Mouse (Mus musculus) heart, embryonic 10.5 days (tissue): ENCODE data around the gene Pear1. TPM values are rescaled to one million over a fixed set of nuclear protein-coding genes. Genes with fewer than 3 reads are reported as not detected.

Experiments
- DNase-seq: peaks from one replicate; pipeline ENCODE4 v3.0.0-alpha.2; 2017; ENCODE audit warnings: low spot score
- H3K27ac ChIP-seq: fragments of 300-500 bp; sonication (generic); 2 replicates; pipeline ENCODE4 v1.5.1; 2016; ENCODE audit warnings: mild to moderate bottlenecking
- H3K27me3 ChIP-seq: fragments of 300-500 bp; sonication (generic); 2 replicates; pipeline ENCODE4 v1.6.1; 2016; ENCODE audit warnings: mild to moderate bottlenecking; ENCODE audit not compliant: poor library complexity, insufficient read depth, severe bottlenecking
- H3K36me3 ChIP-seq: fragments of 300-500 bp; sonication (generic); 2 replicates; pipeline ENCODE4 v1.6.1; 2016; ENCODE audit warnings: mild to moderate bottlenecking, moderate library complexity
- H3K4me1 ChIP-seq: fragments of 300-500 bp; sonication (generic); 2 replicates; pipeline ENCODE4 v1.6.1; 2016; ENCODE audit warnings: mild to moderate bottlenecking
- H3K4me3 ChIP-seq: fragments of 300-500 bp; sonication (generic); 2 replicates; pipeline ENCODE4 v1.5.1; 2016; ENCODE audit warnings: mild to moderate bottlenecking, moderate library complexity
- H3K9me3 ChIP-seq: fragments of 300-500 bp; sonication (generic); 2 replicates; pipeline ENCODE4 v1.6.1; 2016; ENCODE audit warnings: mild to moderate bottlenecking, moderate library complexity
- WGBS: fragments of 180-500 bp; shearing (Covaris S2); methylation state at CpG from one replicate; pipeline ENCODE4 v1.1.7; 2016; 5-methylcytosine and 5-hydroxymethylcytosine counted together
- polyA plus RNA-seq: library from polyadenylated mRNA; unstranded; fragments of >200 nt; fragmentation: Nextera tagmentation; extraction: Ambion mirVana; gene quantifications from 2 replicates; pipeline ENCODE4 v1.2.1, GENCODE M21; 2016

Gene Pear1
- polyA plus RNA-seq, 1 experiment from 2014 or later: 14.3 TPM

DNA sequence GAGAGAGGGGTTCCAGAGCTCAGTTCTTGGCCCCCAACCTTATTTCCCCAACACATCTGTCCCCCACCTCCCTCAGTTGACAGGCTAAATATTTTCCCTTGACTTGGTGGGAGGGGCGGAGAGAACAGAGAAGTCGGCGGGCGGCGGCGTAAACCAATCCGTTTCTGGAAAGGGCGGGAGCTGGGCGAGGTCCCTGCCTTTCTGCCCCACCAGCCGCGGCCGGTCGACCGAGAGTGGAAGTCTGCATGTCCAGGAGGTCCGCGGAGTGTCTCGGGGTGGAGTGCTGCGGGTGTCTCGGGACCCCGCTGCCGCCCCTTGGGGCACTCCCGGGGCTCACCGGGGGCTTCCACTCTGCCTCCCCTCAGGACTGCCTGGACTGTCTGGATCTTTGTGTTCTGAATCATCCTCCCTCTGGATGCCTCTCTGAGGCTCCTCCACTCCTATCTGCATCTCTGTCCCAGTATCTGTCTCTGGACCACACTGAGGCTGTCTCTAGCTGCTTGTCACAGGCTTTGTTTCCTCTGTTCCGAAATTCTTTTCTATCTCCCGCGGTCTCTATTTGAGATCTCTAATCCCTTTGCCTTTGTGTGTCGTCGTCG, 27.3 kb downstream of the Pear1 start, which contains the start of gene Insrr:
Insrr (plus strand) TSS at position 216 of the 599 bp plus-strand sequence.
- WGBS: under 1% methylated on average over 29 of the region's 29 CpGs
- DNase-seq: no peak
- peak within 1 kb of the TSS; percentile 47 for H3K4me3 ChIP-seq
- H3K27me3 ChIP-seq: peaks cover 100% of the 10 kb centered on the region
- H3K4me1 ChIP-seq: peaks cover 35% of the 10 kb centered on the region
- H3K27ac ChIP-seq: 0 out of 2 replicates have a peak within 1 kb of the TSS, but pooled peaks have one; percentile 0
- H3K9me3 ChIP-seq: no peaks in the 10 kb centered on the region
- no peaks in the 10 kb centered on the region for H3K36me3 ChIP-seq

DNA sequence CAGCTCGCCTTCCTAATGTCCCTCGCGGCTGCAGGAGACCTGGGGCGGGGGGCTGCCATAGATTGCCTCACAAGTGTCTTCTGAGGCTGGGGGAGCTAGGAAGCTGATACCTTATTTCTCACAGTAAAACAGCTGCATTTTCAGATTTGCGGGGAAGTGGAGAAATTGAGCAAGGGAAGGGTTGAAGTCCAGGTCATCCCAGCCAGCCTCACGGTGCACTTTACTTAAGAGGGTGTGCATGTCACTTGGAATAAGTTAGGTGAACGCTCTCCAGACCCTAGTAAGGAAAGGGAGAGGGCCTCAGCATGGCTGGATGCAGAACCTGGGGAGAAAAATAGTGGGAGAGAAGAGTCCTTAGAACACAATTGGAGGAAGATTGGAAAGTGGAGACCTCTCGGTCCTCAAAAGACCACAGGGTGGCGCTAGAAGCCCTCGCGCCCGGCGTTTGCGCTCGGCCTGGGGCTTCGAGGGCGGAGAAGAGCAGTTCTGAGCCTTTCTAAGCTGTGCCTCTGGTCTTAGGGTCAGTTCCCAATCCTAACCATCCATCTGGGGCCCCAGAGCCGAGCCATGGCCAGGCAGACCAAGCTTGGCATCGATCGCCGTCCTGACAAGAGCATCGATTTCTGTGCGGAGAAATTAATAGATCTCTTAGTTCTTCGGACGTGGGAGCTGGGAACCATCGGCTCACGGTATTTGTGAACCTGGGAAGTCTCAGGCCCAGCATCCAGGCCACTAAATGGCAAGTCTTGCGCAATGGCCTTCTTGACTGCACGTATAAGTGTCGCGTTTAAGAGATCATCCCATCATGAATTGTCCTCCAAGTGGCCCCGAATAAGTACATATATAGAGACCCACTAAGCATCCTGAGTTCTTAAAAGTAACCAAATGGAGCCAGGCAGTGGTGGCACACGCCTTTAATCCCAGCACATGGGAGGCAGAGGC, 28.5 kb downstream of the Pear1 start:
- no peak overlapping the region for H3K27ac ChIP-seq

DNA sequence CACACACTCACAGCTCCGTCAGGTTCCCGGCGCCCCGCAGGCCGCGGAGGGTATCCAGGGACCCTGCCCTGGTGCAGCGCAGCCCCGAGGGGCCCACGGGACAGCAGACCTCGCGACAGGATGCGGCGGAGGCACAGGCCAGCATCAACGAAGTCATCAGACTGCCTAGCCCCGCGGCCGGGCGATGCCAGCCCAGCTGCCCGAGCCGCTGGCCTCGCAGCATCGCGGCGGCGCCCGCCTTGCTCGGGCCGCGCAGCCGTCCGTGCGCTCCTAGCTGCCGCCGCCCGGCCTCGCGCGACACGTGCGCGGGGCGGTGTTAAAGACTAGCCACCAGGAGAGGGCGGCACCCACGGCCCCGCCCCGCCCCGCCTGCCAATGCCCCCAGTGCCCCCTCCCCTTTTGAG, 29.2 kb downstream of the Pear1 start, which contains the start of gene Ntrk1:
Ntrk1 (minus strand) TSS at position 241 of the 404 bp plus-strand sequence.
- Histone ChIP-seq H3K36me3 (no peaks in the 10 kb centered on the region), H3K27ac (no peak within 1 kb of the TSS), H3K27me3 (peaks cover 99% of the 10 kb centered on the region), H3K4me3 (peak within 1 kb of the TSS; percentile 44), H3K4me1 (peaks cover 41% of the 10 kb centered on the region), H3K9me3 (no peaks in the 10 kb centered on the region)
- WGBS: 2% methylated on average over 47 of the region's 47 CpGs
- DNase-seq: no peak

More for the DNA sequence above, 28.5 kb downstream of the Pear1 start:
- H3K36me3 ChIP-seq: no peaks in the 10 kb centered on the region
- H3K4me1 ChIP-seq: peaks cover 38% of the 10 kb centered on the region
- H3K27me3 ChIP-seq: peaks cover 100% of the 10 kb centered on the region
- WGBS: 17% methylated on average over 33 of the region's 33 CpGs
- H3K9me3 ChIP-seq: no peaks in the 10 kb centered on the region
- H3K4me3 ChIP-seq: peak overlapping the region; percentile 44
- DNase-seq: no peak

DNA sequence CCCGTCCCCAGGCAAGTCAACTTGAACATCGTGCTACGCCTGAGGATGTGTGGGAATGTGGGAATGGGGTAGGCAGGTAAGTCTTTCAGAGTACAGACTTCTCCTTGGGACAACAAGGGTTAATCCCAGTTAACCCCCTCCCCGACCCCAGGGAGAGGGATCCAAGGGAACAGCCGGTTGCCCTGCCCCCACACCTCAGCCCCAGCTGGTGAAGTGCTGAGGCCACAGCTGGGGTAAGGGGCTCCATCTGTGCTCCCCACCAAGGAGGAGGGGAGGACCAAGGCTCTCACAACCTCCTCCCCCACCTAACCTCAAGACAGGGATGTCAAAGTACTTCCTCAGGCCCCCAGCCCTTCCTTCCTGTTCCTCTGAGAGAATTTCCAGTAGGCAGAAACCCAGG, 34.3 kb downstream of the Pear1 start:
- no peak overlapping the region for H3K4me3 ChIP-seq
- H3K4me1 ChIP-seq: peaks cover 36% of the 10 kb centered on the region
- DNase-seq: no peak
- H3K36me3 ChIP-seq: no peaks in the 10 kb centered on the region
- peaks cover 80% of the 10 kb centered on the region for H3K27me3 ChIP-seq
- 32% methylated on average over 5 of the region's 5 CpGs for WGBS
- H3K27ac ChIP-seq: no peak overlapping the region
- no peaks in the 10 kb centered on the region for H3K9me3 ChIP-seq

DNA sequence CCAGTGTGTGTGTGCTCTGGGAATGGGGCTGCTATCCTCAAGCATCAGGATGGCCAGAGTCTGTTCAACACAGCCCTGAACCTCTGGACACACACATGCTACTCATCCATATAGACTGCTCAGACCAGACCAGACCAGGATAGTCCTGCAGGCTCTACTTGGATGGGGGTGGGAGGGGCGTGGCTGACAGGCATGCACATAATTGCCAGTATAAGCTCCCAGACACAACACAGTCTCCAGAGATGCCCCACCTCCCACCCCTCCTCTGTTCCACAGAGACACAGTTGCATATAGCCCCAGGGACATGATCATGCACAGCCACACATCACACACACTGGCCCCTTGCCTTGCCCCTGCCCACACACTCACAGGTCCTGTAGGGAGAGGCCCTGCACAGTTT, 34.9 kb downstream of the Pear1 start:
- DNase-seq: no peak
- Histone ChIP-seq H3K4me1 (peaks cover 32% of the 10 kb centered on the region), H3K36me3 (no peaks in the 10 kb centered on the region), H3K27me3 (peaks cover 75% of the 10 kb centered on the region), H3K27ac (no peak overlapping the region), H3K4me3 (no peak overlapping the region), H3K9me3 (no peaks in the 10 kb centered on the region)
- WGBS: 67% methylated on average over 1 of the region's 1 CpGs

DNA sequence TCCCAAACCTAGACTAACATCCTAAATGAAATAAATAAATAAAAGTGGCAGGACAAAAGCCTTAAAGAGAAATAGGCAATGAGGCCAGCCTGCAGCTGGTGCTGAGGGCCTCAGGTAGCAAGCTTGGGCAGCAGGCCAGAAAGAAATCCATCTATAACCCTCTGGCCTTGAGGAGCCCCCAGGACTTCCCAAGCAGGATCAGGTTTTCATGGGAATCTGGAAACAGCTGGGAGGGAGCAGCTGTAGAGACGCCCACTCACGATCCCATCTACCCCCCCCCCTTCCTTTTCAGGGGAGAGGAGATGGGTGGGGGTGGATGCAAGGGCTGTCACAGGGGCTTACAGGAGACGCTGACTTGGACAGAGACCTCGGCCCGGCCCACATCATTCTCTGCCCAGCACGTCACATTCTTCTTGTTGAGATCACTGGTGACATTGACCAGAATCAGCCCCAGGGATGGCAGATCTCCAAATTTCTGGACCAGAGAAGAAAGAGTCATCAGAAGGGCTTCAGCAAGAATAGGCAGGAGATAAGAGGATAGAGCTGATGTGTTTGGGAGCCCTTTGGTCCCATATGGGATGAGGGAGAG, 38.4 kb downstream of the Pear1 start:
- no peak for DNase-seq

DNA sequence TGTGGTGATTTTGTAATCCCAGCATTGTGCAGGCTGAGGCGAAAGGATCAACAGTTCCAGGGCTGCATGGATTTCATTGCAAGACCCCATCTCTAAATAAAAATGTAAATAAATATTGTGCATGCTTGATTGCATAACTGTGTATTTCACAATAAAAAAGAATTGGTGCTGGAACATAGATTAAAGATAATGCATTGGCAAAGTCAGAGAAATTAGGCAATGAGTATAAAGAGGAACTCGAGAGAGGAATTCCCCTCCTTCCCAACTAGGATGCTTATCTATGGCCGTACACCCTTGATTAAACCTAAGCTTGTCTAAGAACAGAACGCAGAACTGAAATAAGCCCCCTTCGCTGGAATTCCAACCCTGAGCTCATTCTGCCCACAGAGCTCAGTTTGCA, 39.0 kb downstream of the Pear1 start:
- peaks cover 69% of the 10 kb centered on the region for H3K27me3 ChIP-seq
- 61% methylated on average over 5 of the region's 5 CpGs for WGBS

More for the DNA sequence above, 38.4 kb downstream of the Pear1 start:
- 32% methylated on average over 6 of the region's 6 CpGs for WGBS
- Histone ChIP-seq H3K4me1 (peaks cover 21% of the 10 kb centered on the region), H3K27ac (no peak overlapping the region), H3K27me3 (peaks cover 68% of the 10 kb centered on the region), H3K36me3 (no peaks in the 10 kb centered on the region), H3K9me3 (no peaks in the 10 kb centered on the region), H3K4me3 (no peak overlapping the region)

DNA sequence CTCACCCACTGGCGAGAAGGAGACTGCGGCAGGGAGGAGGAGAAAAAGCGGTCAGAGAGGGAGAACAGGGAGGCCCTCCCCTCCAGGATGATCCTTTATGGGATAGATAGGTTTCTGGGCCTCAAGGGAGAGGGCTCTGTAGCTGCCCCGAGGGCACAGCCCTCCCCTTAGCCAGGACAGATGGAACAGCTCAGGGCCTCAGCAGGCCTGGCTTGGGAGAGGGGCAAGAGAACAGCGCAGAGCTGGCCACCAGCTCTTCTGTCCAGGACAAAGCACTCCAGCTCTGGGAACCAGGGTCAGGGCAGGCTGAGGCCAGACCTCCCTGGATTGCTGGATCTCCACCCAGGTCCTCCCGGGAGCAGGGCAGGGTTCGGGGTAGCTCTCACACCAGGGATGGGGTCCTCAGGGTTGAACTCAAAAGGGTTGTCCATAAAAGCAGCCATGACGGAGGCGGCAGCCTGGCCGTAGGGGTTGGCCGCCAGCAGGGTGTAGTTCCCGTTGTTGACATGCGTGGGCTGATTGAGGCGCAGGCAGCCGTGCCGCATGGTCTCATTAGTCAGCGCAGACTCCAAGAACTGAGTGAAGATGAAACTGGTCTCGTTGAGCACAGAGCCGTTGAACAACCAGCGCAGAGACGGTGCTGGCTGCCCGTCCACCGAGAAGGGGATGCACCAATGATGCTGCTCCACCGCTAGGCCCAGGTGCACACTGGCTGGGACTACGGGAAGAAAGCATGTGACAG, 40.7 kb downstream of the Pear1 start:
- no peak overlapping the region for H3K27ac ChIP-seq
- H3K36me3 ChIP-seq: no peaks in the 10 kb centered on the region
- no peak for DNase-seq
- H3K27me3 ChIP-seq: peaks cover 69% of the 10 kb centered on the region
- no peak overlapping the region for H3K4me3 ChIP-seq
- H3K9me3 ChIP-seq: no peaks in the 10 kb centered on the region
- WGBS: 81% methylated on average over 25 of the region's 25 CpGs
- peaks cover 20% of the 10 kb centered on the region for H3K4me1 ChIP-seq

More for the DNA sequence above, 39.0 kb downstream of the Pear1 start:
- no peaks in the 10 kb centered on the region for H3K36me3 ChIP-seq
- H3K27ac ChIP-seq: no peak overlapping the region
- H3K9me3 ChIP-seq: no peaks in the 10 kb centered on the region
- peaks cover 20% of the 10 kb centered on the region for H3K4me1 ChIP-seq
- no peak for DNase-seq
- no peak overlapping the region for H3K4me3 ChIP-seq

DNA sequence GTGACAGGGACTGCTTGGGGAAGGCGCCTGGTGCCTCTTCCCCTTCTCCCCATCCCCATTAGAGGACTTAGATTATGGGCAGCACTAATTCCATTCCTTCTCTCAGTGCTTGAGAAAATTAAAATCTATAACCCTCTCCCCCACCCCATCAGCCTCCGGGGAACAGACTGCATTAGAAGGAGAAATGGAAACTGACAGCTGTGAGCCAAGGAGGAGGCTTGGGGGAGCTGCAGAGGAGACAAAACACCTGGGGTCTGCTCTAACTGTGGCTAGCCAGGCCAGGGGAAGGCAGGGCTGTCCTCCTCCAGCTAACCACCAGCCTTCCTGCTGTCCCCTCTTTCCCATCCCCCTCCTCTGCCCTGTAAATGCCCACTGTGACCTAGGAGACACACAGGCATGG, 45.0 kb downstream of the Pear1 start:
- 32% methylated on average over 2 of the region's 2 CpGs for WGBS
- no peak for DNase-seq

DNA sequence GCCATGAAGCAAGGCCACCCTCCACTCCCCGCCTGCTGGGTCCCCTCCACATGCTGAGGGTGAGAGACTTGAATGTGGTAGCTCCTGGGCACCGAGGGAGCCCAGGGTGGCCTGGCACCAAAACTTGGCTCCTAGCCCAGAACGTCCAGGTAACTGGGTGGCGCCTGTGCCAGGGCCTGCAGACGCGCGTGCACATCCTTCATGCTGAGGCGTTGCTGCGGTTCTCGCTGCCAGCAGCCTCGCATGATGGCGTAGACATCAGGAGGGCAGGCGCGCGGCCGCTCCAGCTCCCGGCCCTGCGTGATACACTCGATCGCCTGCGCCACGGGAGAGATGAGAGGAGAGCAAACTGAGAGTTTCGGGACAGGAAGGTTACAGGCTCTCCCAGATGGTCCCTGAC, 45.8 kb downstream of the Pear1 start:
- DNase-seq: no peak
- Histone ChIP-seq H3K4me1 (peaks cover 26% of the 10 kb centered on the region), H3K27me3 (peaks cover 99% of the 10 kb centered on the region), H3K36me3 (no peaks in the 10 kb centered on the region), H3K9me3 (no peaks in the 10 kb centered on the region), H3K27ac (no peak overlapping the region), H3K4me3 (no peak overlapping the region; the same call in 1 of the 2 replicates)
- WGBS: 52% methylated on average over 23 of the region's 23 CpGs

More for the DNA sequence above, 45.0 kb downstream of the Pear1 start:
- Histone ChIP-seq H3K9me3 (no peaks in the 10 kb centered on the region), H3K27ac (no peak overlapping the region), H3K27me3 (peaks cover 95% of the 10 kb centered on the region), H3K36me3 (no peaks in the 10 kb centered on the region), H3K4me1 (peaks cover 26% of the 10 kb centered on the region), H3K4me3 (no peak overlapping the region)

DNA sequence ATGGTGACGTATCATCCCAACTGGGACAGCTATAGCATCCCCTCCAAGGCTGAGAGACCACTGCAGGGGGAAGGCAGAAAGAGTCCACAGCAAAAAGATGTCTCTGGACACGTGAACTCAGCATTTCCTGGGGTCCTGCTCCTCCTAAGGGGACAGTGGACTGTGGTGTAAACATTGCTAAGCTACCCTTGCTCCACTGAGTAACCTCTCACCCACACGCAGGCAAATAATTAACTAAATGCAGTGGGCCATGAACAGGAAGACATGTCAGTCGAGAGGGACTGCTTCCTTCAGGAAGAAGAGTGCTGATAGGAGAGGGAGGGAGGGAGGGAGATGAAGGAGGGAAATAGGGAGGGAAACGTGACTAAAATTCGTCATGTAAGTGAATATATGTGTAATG, 53.0 kb downstream of the Pear1 start:
- Histone ChIP-seq H3K4me3 (no peak overlapping the region), H3K36me3 (no peaks in the 10 kb centered on the region), H3K9me3 (no peaks in the 10 kb centered on the region), H3K27me3 (peaks cover 83% of the 10 kb centered on the region), H3K27ac (no peak overlapping the region), H3K4me1 (peaks cover 12% of the 10 kb centered on the region)
- 40% methylated on average over 6 of the region's 6 CpGs for WGBS
- DNase-seq: no peak

DNA sequence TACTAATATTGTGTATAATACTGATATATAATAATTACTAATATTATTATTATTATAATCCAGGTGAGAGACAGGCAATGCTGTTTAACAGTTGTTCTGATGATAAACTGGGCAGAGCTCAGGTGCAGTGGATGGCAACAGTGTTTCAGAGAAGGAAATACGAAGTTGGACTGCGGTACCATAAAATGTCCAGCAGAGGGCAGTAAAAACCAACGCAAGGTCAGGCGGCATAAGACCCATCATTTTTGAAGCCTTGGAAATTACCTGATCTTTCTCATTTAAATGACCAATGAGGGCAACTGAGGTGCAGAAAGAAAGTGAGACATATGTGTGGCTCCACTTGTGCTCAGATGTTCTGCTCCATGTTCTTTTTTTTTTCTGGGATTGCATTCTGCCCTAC, 53.8 kb downstream of the Pear1 start:
- no peak for DNase-seq

More for the DNA sequence above, 53.8 kb downstream of the Pear1 start:
- Histone ChIP-seq H3K27me3 (peaks cover 82% of the 10 kb centered on the region), H3K36me3 (no peaks in the 10 kb centered on the region), H3K4me3 (no peak overlapping the region), H3K4me1 (peaks cover 20% of the 10 kb centered on the region), H3K9me3 (no peaks in the 10 kb centered on the region), H3K27ac (no peak overlapping the region)
- WGBS: 2% methylated on average over 4 of the region's 4 CpGs
